Mouse (Mus musculus) hindbrain, embryonic 10.5 days (tissue): ENCODE data around the gene Cln3. TPM values are rescaled to one million over a fixed set of nuclear protein-coding genes. Genes with fewer than 3 reads are reported as not detected.

Experiments used
- DNase-seq: peaks from one replicate; pipeline ENCODE4 v3.0.0-alpha.2; 2017; ENCODE audit warnings: low spot score
- H3K27ac ChIP-seq: fragments of 300-500 bp; sonication (generic); 2 replicates; pipeline ENCODE4 v1.5.1; 2016; ENCODE audit warnings: mild to moderate bottlenecking, moderate library complexity
- H3K27me3 ChIP-seq: fragments of 300-500 bp; sonication (generic); 2 replicates; pipeline ENCODE4 v1.6.1; 2016; ENCODE audit warnings: mild to moderate bottlenecking; ENCODE audit not compliant: poor library complexity, insufficient read depth, severe bottlenecking
- H3K36me3 ChIP-seq: fragments of 300-500 bp; sonication (generic); 2 replicates; pipeline ENCODE4 v1.6.1; 2016; ENCODE audit warnings: mild to moderate bottlenecking, moderate library complexity
- H3K4me1 ChIP-seq: fragments of 300-500 bp; sonication (generic); replicated peaks from 2 replicates; pipeline ENCODE4 v1.6.1; 2016; ENCODE audit warnings: mild to moderate bottlenecking
- H3K4me3 ChIP-seq: fragments of 300-500 bp; sonication (generic); 2 replicates; pipeline ENCODE4 v1.5.1; 2016; ENCODE audit warnings: mild to moderate bottlenecking, moderate library complexity
- H3K9me3 ChIP-seq: fragments of 300-500 bp; sonication (generic); 2 replicates; pipeline ENCODE4 v1.6.1; 2016; ENCODE audit warnings: mild to moderate bottlenecking, moderate library complexity
- WGBS: fragments of 180-500 bp; shearing (Covaris S2); methylation state at CpG from one replicate; pipeline ENCODE4 v1.1.7; 2016; 5-methylcytosine and 5-hydroxymethylcytosine counted together
- polyA plus RNA-seq: library from polyadenylated mRNA; unstranded; fragments of >200 nt; fragmentation: Nextera tagmentation; extraction: Ambion mirVana; gene quantifications from 2 replicates; pipeline ENCODE4 v1.2.1, GENCODE M21; 2016

Cln3 gene
- polyA plus RNA-seq, 1 experiment from 2014 or later: 29.9 TPM

DNA sequence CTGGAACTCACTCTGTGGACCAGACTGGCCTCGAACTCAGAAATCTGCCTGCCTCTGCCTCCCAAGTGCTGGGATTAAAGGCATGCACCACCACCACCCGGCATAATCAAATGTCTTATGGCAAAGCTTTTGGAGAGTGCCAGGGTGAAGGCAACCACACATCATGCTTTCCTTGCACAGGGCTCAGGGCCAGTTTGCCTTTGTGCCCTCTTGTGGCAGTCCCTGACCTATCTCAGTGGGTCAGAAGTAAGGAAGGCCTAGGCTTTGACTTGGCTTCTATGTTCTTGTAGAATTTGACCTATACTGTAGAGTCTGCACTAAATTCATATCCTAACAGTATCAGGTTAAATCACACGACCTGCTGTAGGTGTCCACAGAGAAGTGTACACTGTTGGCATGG, 31.1 kb upstream of the Cln3 start:
- Histone ChIP-seq H3K4me3 (no peak overlapping the region), H3K4me1 (no peaks in the 10 kb centered on the region), H3K36me3 (no peaks in the 10 kb centered on the region), H3K27ac (no peak overlapping the region), H3K9me3 (no peaks in the 10 kb centered on the region), H3K27me3 (no peaks in the 10 kb centered on the region)
- WGBS: 80% methylated on average over 3 of the region's 3 CpGs
- no peak for DNase-seq

- no peaks in the 10 kb centered on the region for H3K9me3 ChIP-seq
- H3K4me3 ChIP-seq: no peak overlapping the region
- whole genome bisulfite sequencing: 76% methylated on average over 3 of the region's 3 CpGs
- H3K27ac ChIP-seq: no peak overlapping the region
- H3K27me3 ChIP-seq: no peaks in the 10 kb centered on the region
- no peaks in the 10 kb centered on the region for H3K36me3 ChIP-seq
- no peaks in the 10 kb centered on the region for H3K4me1 ChIP-seq
- no peak for DNase-seq
Measured at GRCm38 (mm10) chr7:126612736-126613135, 27.1 kb upstream of the Cln3 start.

- Histone ChIP-seq H3K27ac (no peak overlapping the region), H3K4me1 (no peaks in the 10 kb centered on the region), H3K4me3 (no peak overlapping the region), H3K27me3 (no peaks in the 10 kb centered on the region), H3K36me3 (no peaks in the 10 kb centered on the region), H3K9me3 (no peaks in the 10 kb centered on the region)
- WGBS: 84% methylated on average over 5 of the region's 5 CpGs
- DNase-seq: no peak
Measured at GRCm38 (mm10) chr7:126607796-126608195, 22.2 kb upstream of the Cln3 start.

GRCm38 (mm10) chr7:126607064-126607463, 21.4 kb upstream of the Cln3 start:
- H3K27ac ChIP-seq: no peak overlapping the region
- no peak overlapping the region for H3K4me3 ChIP-seq
- no peak for DNase-seq
- no peaks in the 10 kb centered on the region for H3K4me1 ChIP-seq
- H3K9me3 ChIP-seq: no peaks in the 10 kb centered on the region
- H3K36me3 ChIP-seq: no peaks in the 10 kb centered on the region
- 84% methylated on average over 3 of the region's 3 CpGs for WGBS
- no peaks in the 10 kb centered on the region for H3K27me3 ChIP-seq

- no peak for DNase-seq
- no peak overlapping the region for H3K27ac ChIP-seq
- H3K4me3 ChIP-seq: no peak overlapping the region
- no peaks in the 10 kb centered on the region for H3K27me3 ChIP-seq
- no peaks in the 10 kb centered on the region for H3K36me3 ChIP-seq
- peaks cover 2% of the 10 kb centered on the region for H3K4me1 ChIP-seq
- no peaks in the 10 kb centered on the region for H3K9me3 ChIP-seq
- WGBS: 92% methylated on average over 5 of the region's 5 CpGs
Measured at GRCm38 (mm10) chr7:126606611-126607010, 21.0 kb upstream of the Cln3 start.

DNA sequence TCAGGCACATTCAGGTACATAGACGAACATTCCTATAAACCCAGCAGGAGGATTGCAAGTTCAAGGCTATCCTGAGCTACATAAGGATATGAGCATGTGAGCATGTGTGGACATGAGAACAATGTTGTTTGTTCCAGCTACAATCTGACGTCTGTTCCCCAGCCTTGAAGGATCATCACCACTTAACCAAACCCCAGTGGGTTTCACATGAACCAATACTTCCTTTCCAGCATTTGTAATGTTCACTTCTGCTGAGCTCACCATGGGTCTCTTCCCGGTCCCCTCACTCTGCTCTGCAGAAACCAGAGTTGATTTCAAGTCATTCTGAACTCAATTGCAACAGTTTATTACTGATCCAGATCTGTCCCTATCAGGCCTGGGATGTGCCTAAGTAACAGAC, 17.0 kb upstream of the Cln3 start:
- 87% methylated on average over 3 of the region's 3 CpGs for WGBS
- no peak overlapping the region for H3K4me3 ChIP-seq
- no peak overlapping the region for H3K27ac ChIP-seq
- H3K27me3 ChIP-seq: no peaks in the 10 kb centered on the region
- no peaks in the 10 kb centered on the region for H3K9me3 ChIP-seq
- DNase-seq: no peak
- peaks cover 9% of the 10 kb centered on the region for H3K4me1 ChIP-seq
- H3K36me3 ChIP-seq: no peaks in the 10 kb centered on the region

DNA sequence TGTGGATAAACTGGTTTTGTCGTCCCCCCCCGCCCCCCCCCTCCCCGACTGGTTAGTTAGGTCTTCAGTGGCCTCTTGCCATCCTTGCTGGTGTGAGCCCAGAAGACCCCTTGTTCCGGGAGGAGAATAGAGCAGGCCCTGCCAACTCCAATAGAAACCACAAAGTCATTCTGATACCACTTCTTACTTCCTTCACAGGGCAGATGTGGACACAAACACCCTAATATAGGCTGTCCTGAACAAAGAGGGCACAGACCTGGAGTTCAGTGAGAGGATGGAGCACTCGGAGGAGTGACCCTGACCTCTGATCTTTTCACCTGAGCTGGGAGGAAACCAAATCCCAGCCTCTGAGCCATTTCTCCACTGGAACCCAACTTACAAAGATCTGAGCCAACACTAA, 16.3 kb upstream of the Cln3 start:
- 31% methylated on average over 5 of the region's 5 CpGs for WGBS
- H3K36me3 ChIP-seq: no peaks in the 10 kb centered on the region
- no peaks in the 10 kb centered on the region for H3K9me3 ChIP-seq
- no peak overlapping the region for H3K27ac ChIP-seq
- H3K27me3 ChIP-seq: no peaks in the 10 kb centered on the region
- H3K4me3 ChIP-seq: no peak overlapping the region
- DNase-seq: no peak
- peaks cover 9% of the 10 kb centered on the region for H3K4me1 ChIP-seq

GRCm38 (mm10) chr7:126598919-126599318, 13.3 kb upstream of the Cln3 start:
- WGBS: 83% methylated on average over 6 of the region's 6 CpGs
- H3K27me3 ChIP-seq: no peaks in the 10 kb centered on the region
- H3K27ac ChIP-seq: no peak overlapping the region
- no peak for DNase-seq
- H3K4me3 ChIP-seq: no peak overlapping the region
- H3K4me1 ChIP-seq: peaks cover 9% of the 10 kb centered on the region
- H3K9me3 ChIP-seq: no peaks in the 10 kb centered on the region
- no peaks in the 10 kb centered on the region for H3K36me3 ChIP-seq

DNA sequence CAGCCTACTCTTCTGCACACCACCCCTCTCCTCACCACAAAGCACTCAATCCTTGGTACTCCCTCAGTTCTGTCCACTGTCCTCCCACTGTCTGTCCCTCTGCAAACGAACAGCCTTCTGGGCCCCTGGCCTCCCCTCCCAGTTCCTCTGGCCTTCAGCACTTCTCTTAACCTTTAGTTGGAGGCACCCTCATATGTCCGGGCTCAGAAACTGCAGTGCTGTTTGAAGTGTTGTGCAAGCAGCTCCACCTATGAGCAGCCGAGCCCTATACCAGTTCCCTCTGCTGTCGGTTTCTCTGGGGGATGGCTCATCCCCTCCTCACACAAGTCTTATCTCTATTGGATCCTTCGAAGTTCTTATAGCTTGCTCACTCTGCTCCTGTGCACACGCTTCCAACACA, 10.8 kb upstream of the Cln3 start:
- H3K4me1 ChIP-seq: peaks cover 5% of the 10 kb centered on the region; the same call in 1 of the 2 replicates
- peaks cover 3% of the 10 kb centered on the region; the same call in 1 of the 2 replicates for H3K27me3 ChIP-seq
- no peak for DNase-seq
- H3K36me3 ChIP-seq: no peaks in the 10 kb centered on the region
- H3K27ac ChIP-seq: no peak overlapping the region
- H3K9me3 ChIP-seq: no peaks in the 10 kb centered on the region
- no peak overlapping the region for H3K4me3 ChIP-seq
- 69% methylated on average over 6 of the region's 6 CpGs for WGBS

GRCm38 (mm10) chr7:126595890-126596289, 10.3 kb upstream of the Cln3 start:
- no peak overlapping the region for H3K4me3 ChIP-seq
- H3K27ac ChIP-seq: no peak overlapping the region
- no peaks in the 10 kb centered on the region for H3K9me3 ChIP-seq
- H3K36me3 ChIP-seq: no peaks in the 10 kb centered on the region
- WGBS: 85% methylated on average over 5 of the region's 5 CpGs
- H3K27me3 ChIP-seq: peaks cover 3% of the 10 kb centered on the region; the same call in 1 of the 2 replicates
- no peak for DNase-seq
- H3K4me1 ChIP-seq: no peaks in the 10 kb centered on the region

- Histone ChIP-seq H3K27ac (no peak within 1 kb of the TSS), H3K27me3 (peaks cover 3% of the 10 kb centered on the region; the same call in 1 of the 2 replicates), H3K4me3 (no peak within 1 kb of the TSS), H3K9me3 (no peaks in the 10 kb centered on the region), H3K36me3 (no peaks in the 10 kb centered on the region), H3K4me1 (no peaks in the 10 kb centered on the region)
- WGBS: 79% methylated on average over 11 of the region's 11 CpGs
- DNase-seq: no peak
Measured at GRCm38 (mm10) chr7:126594862-126595561, 9.4 kb upstream of the Cln3 start, which contains the start of gene Il27. Gene Il27, minus strand, starts transcription at chr7:126594941.

DNA sequence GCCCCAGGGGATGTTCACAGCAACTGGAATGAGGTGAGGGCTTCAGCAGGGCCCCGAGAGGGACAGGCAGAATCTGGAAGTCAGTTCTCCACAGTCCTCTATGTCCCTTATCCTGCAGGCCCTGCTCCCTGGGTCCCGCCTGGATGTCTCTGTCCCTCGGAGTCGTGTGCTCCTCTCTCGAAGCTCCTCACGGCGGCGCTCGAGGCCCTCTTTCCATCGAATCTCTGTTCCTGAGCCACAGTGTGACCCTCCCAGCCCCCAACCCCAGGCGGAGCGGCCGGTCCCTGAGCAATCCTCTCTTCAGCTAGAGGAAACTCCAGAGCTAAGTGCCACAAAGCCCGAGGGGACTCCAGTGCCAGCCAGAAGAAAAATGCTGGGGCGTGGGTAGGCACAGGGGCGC, 2.2 kb upstream of the Cln3 start:
- DNase-seq: peak; percentile 78
- Histone ChIP-seq H3K9me3 (no peaks in the 10 kb centered on the region), H3K27me3 (peaks cover 44% of the 10 kb centered on the region), H3K4me1 (peaks cover 26% of the 10 kb centered on the region), H3K36me3 (no peaks in the 10 kb centered on the region), H3K4me3 (peak overlapping the region; percentile 35), H3K27ac (peak overlapping the region; percentile 77)
- 3% methylated on average over 16 of the region's 16 CpGs for WGBS

GRCm38 (mm10) chr7:126586839-126587238, 1.2 kb upstream of the Cln3 start:
- WGBS: 68% methylated on average over 8 of the region's 8 CpGs
- no peaks in the 10 kb centered on the region for H3K9me3 ChIP-seq
- H3K4me3 ChIP-seq: no peak overlapping the region
- H3K27ac ChIP-seq: peak overlapping the region; percentile 35; the same call in 1 of the 2 replicates
- H3K36me3 ChIP-seq: no peaks in the 10 kb centered on the region
- peaks cover 42% of the 10 kb centered on the region for H3K27me3 ChIP-seq
- no peak for DNase-seq
- H3K4me1 ChIP-seq: peaks cover 35% of the 10 kb centered on the region
